Mouse (Mus musculus) forebrain, postnatal 0 days (tissue): ENCODE results near the gene Tmcc3. TPM values are rescaled to one million over a fixed set of nuclear protein-coding genes. Genes with fewer than 3 reads are reported as not detected.

Experiments
- ATAC-seq: fragments of 200-750 bp; cut with Nextera tagmentation; 2 replicates; pipeline ENCODE4 v1.8.0; 2017; ENCODE audit warnings: mild to moderate bottlenecking, moderate library complexity
- DNase-seq: peaks from one replicate; pipeline ENCODE4 v3.0.0-alpha.2; 2015
- H3K27ac ChIP-seq: fragments of 300-500 bp; sonication (generic); 2 replicates; pipeline ENCODE4 v1.5.1; 2014; ENCODE audit warnings: low read depth, mild to moderate bottlenecking, antibody characterized with exemption, low read length, moderate library complexity, mixed read lengths
- H3K27me3 ChIP-seq: fragments of 300-500 bp; sonication (generic); 2 replicates; pipeline ENCODE4 v1.6.1; 2014; ENCODE audit warnings: mild to moderate bottlenecking, low read length, mixed read lengths; ENCODE audit not compliant: insufficient read depth
- H3K36me3 ChIP-seq: fragments of 300-500 bp; sonication (generic); 2 replicates; pipeline ENCODE4 v1.6.1; 2014; ENCODE audit warnings: mild to moderate bottlenecking, moderate library complexity; ENCODE audit not compliant: insufficient read depth
- H3K4me1 ChIP-seq: fragments of 300-500 bp; sonication (generic); 2 replicates; pipeline ENCODE4 v1.6.1; 2014; ENCODE audit warnings: antibody characterized with exemption; ENCODE audit not compliant: insufficient read depth
- H3K4me2 ChIP-seq: fragments of 300-500 bp; sonication (generic); 2 replicates; pipeline ENCODE4 v1.6.1; 2014; ENCODE audit warnings: low read depth, mild to moderate bottlenecking, moderate library complexity
- H3K4me3 ChIP-seq: fragments of 300-500 bp; sonication (generic); 2 replicates; pipeline ENCODE4 v1.5.1; 2014; ENCODE audit warnings: low read depth, low read length, mixed read lengths
- H3K9ac ChIP-seq: fragments of 300-500 bp; sonication (generic); 2 replicates; pipeline ENCODE4 v1.6.1; 2014; ENCODE audit warnings: mild to moderate bottlenecking
- H3K9me3 ChIP-seq: fragments of 300-500 bp; sonication (generic); 2 replicates; pipeline ENCODE4 v1.6.1; 2016; ENCODE audit warnings: low read length
- CTCF ChIP-seq: sonication (generic); IDR thresholded peaks from 2 replicates; pipeline ENCODE4 v1.5.1; 2016; ENCODE audit warnings: antibody characterized with exemption, control low read depth, low read depth
- WGBS: fragments of 180-500 bp; shearing (Covaris S2); extraction: QIAGEN DNeasy Blood & Tissue Kit; methylation state at CpG from one replicate; pipeline ENCODE4 v1.1.7; 2014; 5-methylcytosine and 5-hydroxymethylcytosine counted together
- polyA plus RNA-seq: library from polyadenylated mRNA; unstranded; fragments of >200 nt; fragmentation: Nextera tagmentation; extraction: Ambion mirVana; gene quantifications from 2 replicates; pipeline ENCODE4 v1.2.1, GENCODE M21; 2015
- total RNA-seq: library from RNA; depleted of rRNA; stranded (reverse); fragments of >200 nt; gene quantifications from 2 replicates; pipeline ENCODE4 v1.2.3, GENCODE M21; 2014

Gene Tmcc3
- total and polyA plus RNA-seq, 2 experiments from 2014 or later, result 7.5 to 10.2 TPM

DNA sequence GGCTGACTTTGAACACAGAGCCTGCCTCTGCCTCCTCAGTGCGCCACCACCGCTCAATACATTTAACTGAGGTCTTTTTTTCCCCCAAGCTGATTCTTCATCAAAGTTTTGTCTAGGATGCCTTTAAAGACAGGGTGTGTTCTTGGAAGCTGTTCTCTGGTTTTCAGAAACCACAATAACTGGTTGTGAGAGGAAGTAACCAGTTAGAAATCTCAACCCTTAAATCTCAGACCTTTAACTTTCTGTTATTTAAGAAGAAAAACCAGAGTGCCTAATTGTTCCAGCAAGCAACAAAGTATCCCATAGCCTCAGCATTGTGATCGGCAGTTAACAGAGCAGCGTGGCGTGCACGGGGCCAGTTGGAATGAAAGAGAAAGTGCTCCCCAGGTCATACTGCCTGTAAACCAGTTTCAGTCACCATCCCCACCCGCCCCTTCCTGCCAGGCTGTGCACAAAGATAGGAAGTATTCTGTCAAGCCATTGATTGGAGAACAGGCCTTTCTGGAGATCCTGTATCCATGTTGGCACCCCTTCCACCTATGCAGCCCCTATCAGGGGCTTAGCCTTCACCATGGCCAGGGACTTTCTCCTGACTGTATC lies 240.3 kb downstream of the Tmcc3 start:
- Histone ChIP-seq H3K4me3 (no peak overlapping the region), H3K4me2 (no peak overlapping the region), H3K27me3 (no peaks in the 10 kb centered on the region), H3K9ac (no peak overlapping the region), H3K4me1 (no peaks in the 10 kb centered on the region), H3K9me3 (no peaks in the 10 kb centered on the region), H3K36me3 (no peaks in the 10 kb centered on the region), H3K27ac (no peak overlapping the region)
- ATAC-seq (no peak), DNase-seq (no peak)
- TF ChIP-seq CTCF, result no peak
- 83% methylated on average over 7 of the region's 7 CpGs for WGBS

DNA sequence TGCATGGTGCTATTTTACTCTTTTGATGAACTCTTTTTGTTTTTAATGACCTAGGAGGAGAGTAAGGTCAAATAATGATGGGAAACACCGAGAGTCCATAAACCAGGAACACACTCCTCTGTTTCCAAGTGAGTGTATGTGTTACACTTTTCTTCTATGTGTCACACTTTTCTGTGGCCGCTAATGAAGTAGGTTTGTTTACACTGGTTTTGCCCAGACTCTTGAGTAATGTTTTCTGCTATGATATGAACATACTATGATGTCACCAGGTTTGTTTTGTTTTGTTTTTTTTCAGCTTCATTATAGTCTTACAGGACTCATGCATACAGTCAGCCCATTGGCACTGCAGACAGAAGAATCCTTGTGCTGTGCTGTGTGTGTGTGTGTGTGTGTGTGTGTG lies 243.6 kb downstream of the Tmcc3 start:
- Histone ChIP-seq H3K9me3 (no peaks in the 10 kb centered on the region), H3K4me2 (no peak overlapping the region), H3K4me3 (no peak overlapping the region), H3K27me3 (no peaks in the 10 kb centered on the region), H3K4me1 (no peaks in the 10 kb centered on the region), H3K9ac (no peak overlapping the region), H3K27ac (no peak overlapping the region), H3K36me3 (no peaks in the 10 kb centered on the region)
- WGBS, result 90% methylated on average over 2 of the region's 2 CpGs
- no peak for TF ChIP-seq CTCF
- ATAC-seq, result no peak
- no peak for DNase-seq

DNA sequence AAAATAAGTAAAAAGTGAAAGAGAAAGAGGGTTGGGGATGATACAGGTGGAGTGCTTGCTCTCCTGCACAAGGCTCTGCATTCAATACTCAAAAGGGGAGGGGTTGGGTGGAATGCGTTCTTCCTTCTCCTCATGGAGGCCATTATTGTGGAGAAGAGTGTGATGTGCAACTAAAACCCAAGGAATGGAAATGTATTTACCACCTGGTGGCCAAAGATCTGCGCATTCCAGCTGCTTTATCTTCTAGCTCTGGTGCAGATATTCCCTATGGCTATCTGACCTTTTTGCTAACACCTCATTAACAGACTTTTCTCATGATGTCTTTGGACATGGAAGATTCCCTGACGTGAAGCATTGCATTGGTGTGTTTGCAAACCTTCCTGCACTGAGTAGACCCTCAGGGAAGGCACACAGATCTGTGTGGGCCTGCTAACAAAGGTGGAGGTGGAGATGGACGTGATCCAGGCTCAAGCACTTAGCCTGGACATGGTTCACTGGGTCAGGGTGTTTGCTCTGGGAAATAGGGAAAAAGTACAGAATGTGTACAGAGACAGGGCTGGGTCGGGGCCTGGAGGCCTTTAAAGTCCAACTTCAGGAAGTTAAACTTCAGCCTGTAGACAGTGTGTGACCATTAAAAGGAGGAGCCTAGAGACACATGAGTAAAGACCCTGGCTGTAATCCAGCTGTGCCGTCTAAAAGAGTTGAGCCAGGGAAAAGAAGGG lies 245.8 kb downstream of the Tmcc3 start:
- Histone ChIP-seq H3K27me3 (no peaks in the 10 kb centered on the region), H3K27ac (no peak overlapping the region), H3K9me3 (no peaks in the 10 kb centered on the region), H3K4me3 (no peak overlapping the region), H3K36me3 (no peaks in the 10 kb centered on the region), H3K4me1 (no peaks in the 10 kb centered on the region), H3K9ac (no peak overlapping the region), H3K4me2 (no peak overlapping the region)
- TF ChIP-seq CTCF, result no peak
- ATAC-seq (no peak), DNase-seq (no peak)
- 81% methylated on average over 6 of the region's 6 CpGs for WGBS

DNA sequence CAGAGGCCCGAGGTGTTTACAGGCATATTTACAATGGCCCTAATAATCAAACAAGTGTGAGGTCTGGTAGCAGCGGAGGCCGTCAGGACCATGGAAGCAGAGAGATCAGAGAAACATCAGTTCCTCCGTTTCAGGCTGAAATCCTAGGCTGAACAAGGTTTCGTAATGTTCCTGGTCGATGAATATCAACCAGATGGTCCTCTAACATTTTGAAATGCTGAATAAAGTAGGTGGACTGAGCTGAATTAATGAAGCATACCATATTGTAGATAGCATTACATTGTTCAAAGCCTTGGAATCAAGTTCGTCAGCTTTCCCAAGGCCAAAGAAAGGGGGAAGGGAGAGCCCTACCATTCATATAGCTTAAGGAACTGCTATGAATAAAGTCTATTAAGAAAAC lies 247.1 kb downstream of the Tmcc3 start:
- WGBS, result 70% methylated on average over 7 of the region's 7 CpGs
- ATAC-seq, result no peak
- H3K4me2 ChIP-seq, result no peak overlapping the region
- no peak for TF ChIP-seq CTCF
- DNase-seq, result no peak
- no peak overlapping the region for H3K9ac ChIP-seq
- H3K27me3 ChIP-seq, result no peaks in the 10 kb centered on the region
- H3K9me3 ChIP-seq, result no peaks in the 10 kb centered on the region
- H3K4me1 ChIP-seq, result no peaks in the 10 kb centered on the region
- H3K4me3 ChIP-seq, result no peak overlapping the region
- H3K27ac ChIP-seq, result no peak overlapping the region
- no peaks in the 10 kb centered on the region for H3K36me3 ChIP-seq

DNA sequence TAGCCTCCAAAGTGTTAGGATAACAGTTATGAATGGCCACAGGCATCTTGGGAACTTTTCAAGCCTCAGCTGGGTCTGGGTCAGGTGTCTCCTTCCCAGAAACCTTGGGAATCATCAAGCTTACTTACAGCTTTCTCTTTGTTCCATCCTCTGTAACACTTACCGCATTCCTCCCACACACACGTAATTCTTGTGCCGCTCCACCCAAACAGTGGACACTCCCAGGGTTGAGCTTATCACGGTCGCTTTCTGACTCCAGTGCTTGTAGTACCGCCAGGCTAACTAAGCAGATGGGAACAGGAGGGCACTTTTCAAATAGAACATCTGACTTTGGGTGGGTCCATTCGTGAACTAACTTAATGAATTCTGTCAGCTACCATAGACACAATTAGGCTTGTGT lies 249.6 kb downstream of the Tmcc3 start:
- TF ChIP-seq CTCF, result no peak
- Histone ChIP-seq H3K36me3 (no peaks in the 10 kb centered on the region), H3K4me1 (no peaks in the 10 kb centered on the region), H3K4me3 (no peak overlapping the region), H3K9me3 (no peaks in the 10 kb centered on the region), H3K27ac (no peak overlapping the region), H3K9ac (no peak overlapping the region), H3K27me3 (no peaks in the 10 kb centered on the region), H3K4me2 (no peak overlapping the region)
- ATAC-seq, result no peak
- DNase-seq, result no peak
- 52% methylated on average over 7 of the region's 7 CpGs for WGBS

DNA sequence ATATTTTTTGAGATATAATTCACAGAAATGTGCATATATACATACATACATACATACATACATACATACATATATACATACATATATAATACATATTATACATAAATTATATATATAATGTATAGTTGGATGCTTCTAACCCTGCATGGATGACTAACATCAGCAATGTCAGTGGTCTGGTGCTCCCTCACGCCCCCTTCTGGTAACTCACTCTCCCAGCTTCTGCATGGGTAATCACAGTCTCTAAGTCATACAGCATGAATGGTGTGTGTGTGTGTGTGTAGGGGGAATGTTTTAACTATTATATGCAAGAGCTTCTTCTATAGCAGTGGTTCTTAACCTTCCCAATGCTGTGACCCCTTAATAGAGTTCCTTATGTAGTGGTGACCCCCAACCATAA lies 250.4 kb downstream of the Tmcc3 start:
- Histone ChIP-seq H3K4me3 (no peak overlapping the region), H3K36me3 (no peaks in the 10 kb centered on the region), H3K27me3 (no peaks in the 10 kb centered on the region), H3K27ac (no peak overlapping the region), H3K9ac (no peak overlapping the region), H3K4me2 (no peak overlapping the region), H3K9me3 (no peaks in the 10 kb centered on the region), H3K4me1 (no peaks in the 10 kb centered on the region)
- no peak for DNase-seq
- TF ChIP-seq CTCF, result peak; percentile 53
- no peak for ATAC-seq
- 33% methylated on average over 1 of the region's 1 CpGs for WGBS

DNA sequence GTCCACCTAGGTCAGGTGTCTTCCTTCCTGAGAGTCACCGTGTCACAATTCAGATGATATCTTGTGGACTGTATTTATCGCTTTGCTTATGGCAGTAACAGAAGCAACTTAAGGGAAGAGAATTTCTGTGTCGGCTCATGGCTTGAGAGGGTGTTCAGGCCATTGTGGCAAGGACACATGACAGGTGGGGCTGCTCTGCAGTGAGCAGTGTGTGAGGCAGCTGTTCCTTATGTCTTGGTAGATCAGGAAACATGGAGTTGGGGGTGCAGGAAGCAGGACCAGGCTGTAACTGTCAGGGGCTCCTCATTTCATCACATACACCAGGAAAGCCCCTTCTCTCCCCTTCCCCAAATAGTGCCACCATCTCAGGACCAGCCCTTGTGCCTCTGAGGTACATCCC lies 251.2 kb downstream of the Tmcc3 start:
- TF ChIP-seq CTCF, result no peak
- Histone ChIP-seq H3K9me3 (no peaks in the 10 kb centered on the region), H3K36me3 (no peaks in the 10 kb centered on the region), H3K27me3 (no peaks in the 10 kb centered on the region), H3K4me1 (no peaks in the 10 kb centered on the region), H3K27ac (no peak overlapping the region), H3K4me2 (no peak overlapping the region), H3K9ac (no peak overlapping the region), H3K4me3 (no peak overlapping the region)
- WGBS, result 89% methylated on average over 3 of the region's 3 CpGs
- DNase-seq (no peak), ATAC-seq (no peak)
